Mouse (Mus musculus): ENCODE data around the gene Mst1. TPM values are rescaled to one million over a fixed set of nuclear protein-coding genes. Genes with fewer than 3 reads are reported as not detected.

Gene Mst1
- not detected for total RNA-seq (2021)
- long read RNA-seq, experiment 1: 0 reads
- long read RNA-seq, experiment 2: 0 reads

DNA sequence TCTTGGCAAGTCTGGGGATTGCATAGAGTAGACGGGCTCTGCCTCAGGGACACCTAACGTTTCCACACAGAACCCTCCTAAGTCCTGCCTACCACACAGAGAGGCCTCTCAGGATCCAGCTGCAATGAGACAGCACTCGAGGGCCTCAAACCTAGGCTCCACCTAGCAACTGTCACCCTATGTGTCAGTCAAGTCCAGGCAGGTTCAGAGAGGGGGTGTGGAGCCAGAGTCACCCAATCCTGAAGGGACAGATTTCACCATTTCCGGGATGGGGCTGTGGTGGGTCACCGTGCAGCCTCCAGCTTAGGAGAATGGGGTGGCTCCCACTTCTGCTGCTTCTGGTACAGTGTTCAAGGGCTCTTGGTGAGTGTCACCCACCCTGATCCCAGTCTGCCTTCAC lies at the start of gene Mst1:
Mst1 (plus strand) TSS at position 269 of the 400 bp plus-strand sequence.
- H3K27ac ChIP-seq: peak within 1 kb of the TSS; percentile 95
- peak within 1 kb of the TSS; percentile 86 for H3K4me3 ChIP-seq
- no peak for TF ChIP-seq CTCF (conservative IDR thresholded peaks at IDR 0.05)
- no peak for DNase-seq (ENCODE audit: low spot score in 2 of 2)

DNA sequence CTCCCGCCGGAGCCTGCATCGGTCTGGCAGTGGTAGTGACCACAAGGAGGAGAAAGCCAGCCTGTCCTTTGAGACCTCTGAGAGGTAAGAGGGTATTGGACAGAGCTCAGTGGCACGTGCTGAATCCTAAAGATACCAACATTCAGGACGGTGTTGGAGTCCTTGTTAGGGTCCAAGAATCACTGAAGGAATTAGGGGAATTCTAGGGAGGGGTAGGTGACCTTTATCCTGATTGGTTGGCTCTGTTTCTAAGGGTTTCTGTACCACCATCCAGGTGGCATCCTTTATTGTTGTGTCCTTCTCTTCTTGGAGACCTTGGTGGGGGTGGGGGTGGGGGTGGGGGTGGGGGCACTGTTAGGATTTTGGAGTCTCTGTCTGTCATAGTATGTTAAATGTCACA lies 48.1 kb upstream of the Mst1 start:
- no peak for DNase-seq (ENCODE audit: low spot score in 2 of 2)
- H3K27ac ChIP-seq: no peak overlapping the region
- H3K4me3 ChIP-seq: no peak overlapping the region
- no peak for TF ChIP-seq CTCF (conservative IDR thresholded peaks at IDR 0.05)

DNA sequence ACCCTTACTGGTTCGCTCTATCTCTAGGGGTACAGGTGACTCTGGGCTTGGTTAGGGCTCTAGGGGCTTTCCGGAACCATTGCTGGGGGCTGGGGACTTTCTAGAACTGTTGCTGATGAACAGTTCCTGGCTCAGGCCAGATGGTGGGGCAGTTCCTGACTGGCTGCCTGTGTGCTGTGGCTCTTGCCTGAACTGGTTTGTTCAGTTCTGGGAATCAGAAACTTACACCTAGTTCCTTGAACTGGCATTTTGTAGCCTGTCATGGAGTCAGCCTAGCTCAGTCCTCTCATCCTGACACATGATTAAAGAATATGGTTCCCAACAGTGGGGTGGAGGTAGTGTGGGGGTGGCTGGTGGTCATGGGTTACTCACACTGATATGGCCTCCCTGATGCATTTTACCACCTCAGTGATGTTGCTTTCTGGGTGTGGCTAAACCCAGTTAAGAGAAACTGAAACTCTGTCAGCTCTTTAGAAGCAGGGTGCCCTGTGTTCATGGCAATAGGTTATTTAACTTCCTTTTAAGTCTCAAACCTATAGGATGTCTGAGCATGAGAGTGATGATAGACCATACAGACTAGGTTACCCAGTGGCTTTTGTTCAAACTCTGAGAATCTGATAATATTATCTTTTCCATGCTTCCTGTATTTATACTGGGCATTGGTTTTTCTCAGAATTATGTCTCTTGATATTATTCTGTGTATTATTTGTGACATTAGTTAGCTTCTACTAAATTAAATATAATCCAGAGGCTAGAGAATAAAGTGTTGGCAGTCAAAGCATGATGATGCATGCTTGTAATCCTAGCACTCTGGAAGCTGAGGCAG lies 44.7 kb upstream of the Mst1 start:
- no peak for DNase-seq (ENCODE audit: low spot score in 2 of 2)
- no peak overlapping the region for H3K27ac ChIP-seq
- no peak; the same call in 1 of the 2 replicates for TF ChIP-seq CTCF (conservative IDR thresholded peaks at IDR 0.05)
- no peak overlapping the region for H3K4me3 ChIP-seq

DNA sequence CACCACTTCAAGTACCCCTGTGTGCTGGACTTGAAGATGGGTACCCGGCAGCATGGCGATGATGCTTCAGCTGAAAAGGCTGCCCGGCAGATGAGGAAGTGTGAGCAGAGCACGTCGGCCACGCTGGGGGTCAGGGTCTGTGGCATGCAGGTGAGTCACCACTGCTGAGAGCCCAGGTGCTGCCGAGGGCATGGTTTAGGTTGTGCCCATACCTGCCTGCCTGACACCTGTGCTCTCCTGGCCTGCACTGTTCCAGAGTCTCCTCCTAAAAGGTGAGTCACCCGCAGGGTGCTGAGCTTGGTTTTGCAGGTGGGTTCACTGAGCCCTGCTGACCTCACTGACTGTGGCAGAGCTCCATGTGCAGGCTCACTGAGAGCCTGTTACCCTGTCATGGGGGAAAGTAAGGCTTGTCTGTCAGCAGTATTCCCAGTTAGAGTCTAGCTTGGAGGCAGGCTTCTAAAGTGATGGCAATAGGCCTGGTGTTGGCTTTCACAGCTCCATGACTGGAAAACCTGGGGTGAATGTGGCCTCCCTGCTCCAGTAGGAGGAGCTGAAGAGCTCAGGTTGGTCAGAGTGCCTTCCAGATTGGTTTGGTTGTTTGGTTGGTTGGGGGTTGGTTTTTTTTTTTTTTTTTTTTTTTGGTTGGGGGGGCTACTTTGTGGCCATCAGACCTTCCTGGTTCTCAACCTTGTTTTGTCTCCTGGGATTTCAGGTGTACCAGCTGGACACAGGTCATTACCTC lies 35.3 kb upstream of the Mst1 start:
- TF ChIP-seq CTCF (conservative IDR thresholded peaks at IDR 0.05): peak; percentile 54
- H3K27ac ChIP-seq: no peak overlapping the region
- DNase-seq (ENCODE audit: low spot score in 2 of 2): no peak
- H3K4me3 ChIP-seq: no peak overlapping the region

DNA sequence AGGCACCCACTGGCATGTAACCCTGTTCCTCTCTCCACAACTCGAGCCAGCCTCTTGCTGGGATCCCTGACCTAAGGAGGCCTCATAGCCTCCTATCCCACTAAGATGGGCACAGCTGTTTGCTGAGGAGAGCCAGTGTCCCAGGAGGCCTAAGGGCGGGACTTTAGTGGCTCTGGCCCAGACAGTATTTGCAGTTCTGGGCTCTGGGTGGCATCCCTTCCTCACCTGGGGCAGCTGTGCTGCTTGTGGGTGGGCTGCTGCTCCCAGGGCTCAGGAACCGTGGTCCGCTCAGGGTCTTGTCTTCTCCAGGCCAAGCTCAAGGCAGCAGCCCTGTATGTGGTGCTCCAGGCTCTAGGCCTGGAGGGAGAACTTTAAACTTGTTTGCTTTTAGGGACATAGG lies 33.7 kb upstream of the Mst1 start:
- TF ChIP-seq CTCF (conservative IDR thresholded peaks at IDR 0.05): no peak
- no peak for DNase-seq (ENCODE audit: low spot score in 2 of 2)
- Histone ChIP-seq H3K27ac (no peak overlapping the region), H3K4me3 (no peak overlapping the region)

DNA sequence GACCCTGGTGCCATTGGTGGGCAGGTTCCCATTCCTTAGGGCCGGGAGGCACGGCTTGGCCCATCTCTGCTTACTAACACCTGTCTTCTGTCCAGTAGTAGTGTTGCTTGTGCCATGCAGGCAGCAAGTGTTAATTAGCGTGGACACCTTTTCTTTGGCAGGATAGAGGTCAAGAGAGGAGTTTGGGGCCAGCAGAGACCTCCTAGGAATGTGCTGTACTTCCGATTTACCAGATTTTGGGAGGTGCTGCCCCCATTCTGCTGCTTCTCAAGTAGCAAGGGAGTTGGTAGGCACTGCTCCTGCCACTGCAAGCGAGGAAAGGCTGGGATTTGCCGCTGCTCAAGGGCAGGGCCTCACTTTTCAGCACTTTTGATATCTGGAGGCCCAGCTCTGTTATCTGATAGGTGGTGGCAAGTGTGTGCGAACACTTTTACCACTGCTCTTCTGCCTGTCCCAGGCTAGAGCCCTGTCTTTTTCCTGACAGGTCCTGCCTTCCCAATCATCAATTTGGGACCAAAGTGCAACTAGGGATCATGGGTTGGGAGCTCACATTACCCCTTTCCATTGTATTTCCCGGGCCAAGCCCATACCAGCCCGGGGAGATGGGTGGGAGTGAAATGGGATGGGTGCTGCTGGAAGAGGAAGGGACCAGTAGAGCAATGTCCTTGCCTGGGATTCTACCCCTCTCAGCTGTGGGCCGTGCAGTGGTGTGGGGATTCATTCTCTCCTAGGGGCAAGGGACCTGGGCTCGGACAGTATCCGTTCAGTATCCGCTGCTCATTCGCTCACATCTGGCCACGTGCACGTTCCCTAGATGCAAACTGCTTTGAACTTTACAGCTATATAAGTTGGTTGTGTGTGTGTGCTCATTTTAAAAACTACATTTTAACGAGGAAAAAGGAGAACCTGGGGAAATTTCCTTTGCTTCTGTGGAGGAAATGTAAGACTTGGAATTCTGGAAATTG lies 32.4 kb upstream of the Mst1 start:
- Histone ChIP-seq H3K4me3 (peak overlapping the region; percentile 92), H3K27ac (peak overlapping the region; percentile 56; the same call in 1 of the 2 replicates)
- DNase-seq (ENCODE audit: low spot score in 2 of 2): no peak
- TF ChIP-seq CTCF (conservative IDR thresholded peaks at IDR 0.05): no peak; the same call in 1 of the 2 replicates

DNA sequence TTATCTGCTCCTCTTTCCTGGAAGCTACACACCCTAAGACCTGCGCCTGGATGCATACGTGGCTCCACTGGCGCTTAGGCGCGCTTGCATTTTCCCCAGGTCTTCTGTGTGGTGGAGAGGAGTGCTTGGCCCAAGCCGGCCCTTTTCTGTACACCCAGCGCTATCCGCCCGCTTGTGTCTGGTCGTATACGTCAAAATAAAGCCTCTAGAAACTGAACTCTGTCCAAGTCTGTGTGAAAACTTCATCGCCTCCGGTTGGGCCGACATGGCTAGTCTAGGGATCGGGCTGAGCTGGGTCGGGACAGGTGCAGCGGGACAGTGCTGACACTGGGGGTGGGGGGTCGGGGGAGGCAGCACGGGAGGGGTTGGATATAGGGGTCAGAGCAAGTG lies 31.7 kb upstream of the Mst1 start:
- peak overlapping the region; percentile 56; the same call in 1 of the 2 replicates for H3K27ac ChIP-seq

DNA sequence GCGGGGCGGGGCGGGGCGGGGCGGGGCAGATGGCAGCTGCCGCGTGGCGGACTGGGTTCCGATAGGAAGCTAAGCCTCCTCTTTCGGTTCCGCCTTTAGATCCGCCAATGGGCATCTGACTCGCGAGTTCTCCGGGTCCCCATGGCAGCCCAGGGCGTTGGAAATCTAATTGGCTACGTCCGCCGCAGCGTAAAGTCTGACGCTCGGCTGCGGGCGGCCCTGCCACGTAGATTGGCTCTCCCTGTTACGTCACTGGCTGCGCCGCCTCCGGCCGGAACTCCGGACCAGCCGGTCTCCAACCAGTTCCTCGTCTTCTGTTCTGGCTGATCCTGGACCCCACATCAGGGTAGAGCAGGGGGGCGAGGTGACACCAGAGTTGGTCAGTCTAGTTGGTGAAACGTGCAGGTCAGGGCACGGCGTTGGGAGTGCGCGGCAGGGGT lies 31.2 kb upstream of the Mst1 start, which contains the start of gene Gmppb:
Gmppb (plus strand) TSS at position 227 of the 440 bp plus-strand sequence.
- peak; percentile 97 for DNase-seq (ENCODE audit: low spot score in 2 of 2)
- peak within 1 kb of the TSS; percentile 92 for H3K4me3 ChIP-seq
- TF ChIP-seq CTCF (conservative IDR thresholded peaks at IDR 0.05): no peak

More for the DNA sequence above, 31.7 kb upstream of the Mst1 start:
- DNase-seq (ENCODE audit: low spot score in 2 of 2): no peak
- H3K4me3 ChIP-seq: peak overlapping the region; percentile 92
- no peak for TF ChIP-seq CTCF (conservative IDR thresholded peaks at IDR 0.05)

DNA sequence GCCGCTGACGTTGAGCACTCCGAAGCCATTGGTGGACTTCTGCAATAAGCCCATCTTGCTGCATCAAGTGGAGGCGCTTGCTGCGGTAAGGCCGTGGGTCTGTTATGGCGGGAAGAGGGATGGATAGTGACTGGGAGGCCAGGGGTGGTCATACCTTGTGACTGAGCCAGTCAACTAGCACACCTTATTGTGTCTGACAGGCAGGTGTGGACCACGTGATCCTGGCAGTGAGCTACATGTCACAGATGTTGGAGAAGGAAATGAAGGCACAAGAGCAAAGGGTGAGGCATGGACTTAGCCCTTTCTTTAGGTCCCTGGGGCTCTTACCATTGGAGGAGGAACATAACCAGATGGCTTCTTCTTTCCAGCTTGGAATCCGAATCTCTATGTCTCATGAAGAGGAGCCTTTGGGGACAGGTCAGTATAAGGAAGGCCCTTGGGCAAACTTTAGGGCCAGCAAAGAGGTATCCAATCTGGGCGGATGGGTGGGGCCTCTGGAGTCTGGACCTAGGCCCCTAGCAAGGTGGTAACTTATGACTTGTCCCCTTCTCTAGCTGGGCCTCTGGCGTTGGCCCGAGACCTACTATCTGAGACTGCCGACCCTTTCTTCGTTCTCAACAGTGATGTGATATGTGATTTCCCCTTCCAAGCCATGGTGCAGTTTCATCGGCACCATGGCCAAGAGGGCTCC lies 30.5 kb upstream of the Mst1 start:
- TF ChIP-seq CTCF (conservative IDR thresholded peaks at IDR 0.05): no peak
- DNase-seq (ENCODE audit: low spot score in 2 of 2): no peak
- Histone ChIP-seq H3K4me3 (peak overlapping the region; percentile 92), H3K27ac (peak overlapping the region; percentile 86)

More for the DNA sequence above, 31.2 kb upstream of the Mst1 start, which contains the start of gene Gmppb:
- peak within 1 kb of the TSS; percentile 86 for H3K27ac ChIP-seq

DNA sequence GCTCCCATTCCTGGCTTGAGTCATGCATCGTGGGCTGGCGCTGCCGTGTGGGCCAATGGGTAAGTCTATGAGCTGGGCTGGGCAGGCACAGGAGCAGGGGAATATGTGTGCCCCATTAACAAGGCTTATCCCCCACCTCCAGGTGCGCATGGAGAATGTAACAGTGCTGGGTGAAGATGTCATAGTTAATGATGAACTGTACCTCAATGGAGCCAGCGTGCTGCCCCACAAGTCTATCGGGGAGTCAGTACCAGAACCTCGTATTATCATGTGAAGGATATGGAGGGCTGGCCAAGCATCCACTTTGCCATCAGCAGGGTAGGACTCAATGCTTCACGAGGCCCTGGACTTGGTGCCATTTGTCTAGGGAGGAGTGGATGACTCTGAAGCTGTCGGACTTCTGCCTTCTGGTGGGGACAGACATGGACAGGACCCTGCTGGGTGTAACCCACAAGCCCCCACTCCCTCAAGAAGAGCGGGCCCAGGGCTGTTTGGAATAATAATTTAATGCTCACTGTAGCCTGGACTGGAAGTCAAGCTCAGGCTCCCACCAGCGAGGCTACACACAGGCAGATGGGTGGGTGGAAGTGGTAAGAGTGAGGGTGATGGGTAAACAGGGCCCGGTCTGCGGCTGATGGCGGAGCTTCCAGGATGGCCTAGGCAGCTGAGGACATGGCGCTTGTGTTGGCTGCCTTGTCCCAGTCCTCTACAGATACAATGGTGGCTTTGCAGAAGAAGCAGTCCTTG lies 28.9 kb upstream of the Mst1 start:
- peak overlapping the region; percentile 67; the same call in 1 of the 2 replicates for H3K27ac ChIP-seq
- TF ChIP-seq CTCF (conservative IDR thresholded peaks at IDR 0.05): no peak
- H3K4me3 ChIP-seq: no peak overlapping the region
- DNase-seq (ENCODE audit: low spot score in 2 of 2): no peak

DNA sequence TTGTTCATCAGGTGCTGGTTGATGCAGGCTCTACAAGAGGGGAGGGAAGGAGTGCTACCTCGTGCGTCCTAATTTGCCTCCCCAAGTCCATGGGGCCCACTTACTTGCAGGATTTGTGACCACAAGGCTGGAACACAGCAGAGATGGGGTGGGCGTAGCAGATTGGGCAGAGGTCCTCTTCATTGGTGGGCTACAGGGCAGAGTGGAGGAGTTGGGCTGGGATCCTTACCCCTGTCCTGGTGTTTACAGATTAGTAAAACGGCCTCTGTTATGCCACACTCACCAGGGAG lies 28.4 kb upstream of the Mst1 start:
- Histone ChIP-seq H3K4me3 (no peak overlapping the region), H3K27ac (peak overlapping the region; percentile 67; the same call in 1 of the 2 replicates)
- no peak for DNase-seq (ENCODE audit: low spot score in 2 of 2)
- no peak for TF ChIP-seq CTCF (conservative IDR thresholded peaks at IDR 0.05)
